In genomic region chr6:147199955-147200354, GRCm38 (mm10) we compare ENCODE assay signal across 24 mouse cellular contexts.
DNase-seq lines count a peak whose midpoint lies in the region; ATAC-seq lines count a peak whose summit lies in the region.
"Had no signal": no experiment of that assay in that cellular context is flagged by ENCODE, and none has a peak within 500 bp of the region (broad histone marks: within the 10 kb centered on the region; RNA-seq: fewer than 3 reads in every experiment).

No protein-coding gene starts in this region.

- peaks cover 10% of the 10 kb centered on the region; the same call in 1 of the 2 replicates for H3K9me3 ChIP-seq in megakaryocyte, embryonic 14.5 days
- H3K9me3 ChIP-seq: embryonic facial prominence, embryonic 12.5 days; forebrain, embryonic 12.5 days; G1E; hindbrain, embryonic 10.5 days; midbrain, embryonic 10.5 days; neural tube, embryonic 15.5 days had no signal

- peaks cover 2% of the 10 kb centered on the region for H3K27me3 ChIP-seq in megakaryocyte, embryonic 14.5 days (replicated peaks)
- H3K27me3 ChIP-seq: CH12.LX; embryonic facial prominence, embryonic 12.5 days; forebrain, embryonic 12.5 days; neural tube, embryonic 15.5 days had no signal

- DNase-seq in adrenal gland, adult 2 months: peak; percentile 9
- no peak for DNase-seq in adrenal gland, postnatal 25 days
- peak; percentile 2 to 4 for DNase-seq in heart, postnatal 14 days
- no peak for DNase-seq in heart, adult 11 months
- DNase-seq in ovary, postnatal 10 days (ENCODE audit: low spot score): no peak
- DNase-seq: cerebellum, adult 2 months; cerebellum, postnatal 25 days; kidney, postnatal 36 days; layer of hippocampus, postnatal 36 days; thymus, adult 18-20 months; thymus, postnatal 36 days had no signal

- no peaks in the 10 kb centered on the region for H3K36me3 ChIP-seq in megakaryocyte, embryonic 14.5 days (replicated peaks; ENCODE audit: low read length)
- H3K36me3 ChIP-seq: embryonic facial prominence, embryonic 12.5 days; forebrain, embryonic 12.5 days; G1E; hindbrain, embryonic 10.5 days; midbrain, embryonic 10.5 days; neural tube, embryonic 15.5 days had no signal

- no peak for ATAC-seq in megakaryocyte, adult 5-6 weeks (ENCODE audit: poor library complexity, severe bottlenecking)
- ATAC-seq: hindbrain, postnatal 0 days; intestine, embryonic 16.5 days; lung, postnatal 0 days; midbrain, embryonic 16.5 days had no signal

- intact Hi-C loops in heart, postnatal 14 days (cut with DNase I): no loop called here

- peak overlapping the region; percentile 7 for H3K4me3 ChIP-seq in megakaryocyte, embryonic 14.5 days (replicated peaks)
- H3K4me3 ChIP-seq: embryonic facial prominence, embryonic 12.5 days; forebrain, embryonic 12.5 days; hindbrain, embryonic 10.5 days; midbrain, embryonic 10.5 days; neural tube, embryonic 15.5 days had no signal

- 0 out of 2 replicates have a peak, but pooled peaks cover 3% of the 10 kb centered on the region for H3K4me1 ChIP-seq in megakaryocyte, embryonic 14.5 days
- H3K4me1 ChIP-seq: embryonic facial prominence, embryonic 12.5 days; forebrain, embryonic 12.5 days; hindbrain, embryonic 10.5 days; midbrain, embryonic 10.5 days; neural tube, embryonic 15.5 days had no signal

Comparison
In these comparisons a context has a peak if more than half of its experiments do, and no peak if none do; other contexts are left out.
1. DNase-seq: peak in adrenal gland, adult 2 months (single experiment) and heart, postnatal 14 days (2 of 2); none in adrenal gland, postnatal 25 days (single experiment), heart, adult 11 months (single experiment) and ovary, postnatal 10 days (single experiment).